Mouse (Mus musculus) forebrain, embryonic 16.5 days (tissue): ENCODE data around the gene Tcirg1. TPM values are rescaled to one million over a fixed set of nuclear protein-coding genes. Genes with fewer than 3 reads are reported as not detected.
A peak's percentile ranks its signal among the peaks of the same experiment; 100 is the strongest.

Experiments
- ATAC-seq: fragments of 200-750 bp; cut with Nextera tagmentation; 2 replicates; pipeline ENCODE4 v1.8.0; 2017; ENCODE audit warnings: mild to moderate bottlenecking, moderate library complexity
- H3K27ac ChIP-seq: fragments of 300-500 bp; sonication (generic); 2 replicates; pipeline ENCODE4 v1.5.1; 2014; ENCODE audit warnings: low read length, control low read depth
- H3K27me3 ChIP-seq: fragments of 300-500 bp; sonication (generic); replicated peaks from 2 replicates; pipeline ENCODE4 v1.6.1; 2014; ENCODE audit warnings: low read length; ENCODE audit not compliant: control insufficient read depth, insufficient read depth
- H3K36me3 ChIP-seq: fragments of 300-500 bp; sonication (generic); 2 replicates; pipeline ENCODE4 v1.6.1; 2014; ENCODE audit not compliant: control insufficient read depth, insufficient read depth
- H3K4me1 ChIP-seq: fragments of 300-500 bp; sonication (generic); replicated peaks from 2 replicates; pipeline ENCODE4 v1.6.1; 2014; ENCODE audit warnings: low read length; ENCODE audit not compliant: control insufficient read depth, insufficient read depth
- H3K4me2 ChIP-seq: fragments of 300-500 bp; sonication (generic); 2 replicates; pipeline ENCODE4 v1.6.1; 2014; ENCODE audit warnings: mild to moderate bottlenecking, low read length, control low read depth
- H3K4me3 ChIP-seq: fragments of 300-500 bp; sonication (generic); replicated peaks from 2 replicates; pipeline ENCODE4 v1.5.1; 2014; ENCODE audit warnings: mild to moderate bottlenecking, low read length, control low read depth
- H3K9ac ChIP-seq: fragments of 300-500 bp; sonication (generic); replicated peaks from 2 replicates; pipeline ENCODE4 v1.6.1; 2014; ENCODE audit warnings: low read depth, low read length, control low read depth
- H3K9me3 ChIP-seq: fragments of 300-500 bp; sonication (generic); 2 replicates; pipeline ENCODE4 v1.6.1; 2016; ENCODE audit warnings: low read length; ENCODE audit not compliant: control insufficient read depth
- WGBS: fragments of 180-500 bp; shearing (Covaris S2); extraction: QIAGEN DNeasy Blood & Tissue Kit; methylation state at CpG from one replicate; pipeline ENCODE4 v1.1.7; 2014; 5-methylcytosine and 5-hydroxymethylcytosine counted together
- polyA plus RNA-seq: library from polyadenylated mRNA; unstranded; fragments of >200 nt; fragmentation: Nextera tagmentation; extraction: Ambion mirVana; gene quantifications from 2 replicates; pipeline ENCODE4 v1.2.1, GENCODE M21; 2015

Tcirg1 gene
- polyA plus RNA-seq, 1 experiment from 2014 or later = 11.2 TPM

DNA sequence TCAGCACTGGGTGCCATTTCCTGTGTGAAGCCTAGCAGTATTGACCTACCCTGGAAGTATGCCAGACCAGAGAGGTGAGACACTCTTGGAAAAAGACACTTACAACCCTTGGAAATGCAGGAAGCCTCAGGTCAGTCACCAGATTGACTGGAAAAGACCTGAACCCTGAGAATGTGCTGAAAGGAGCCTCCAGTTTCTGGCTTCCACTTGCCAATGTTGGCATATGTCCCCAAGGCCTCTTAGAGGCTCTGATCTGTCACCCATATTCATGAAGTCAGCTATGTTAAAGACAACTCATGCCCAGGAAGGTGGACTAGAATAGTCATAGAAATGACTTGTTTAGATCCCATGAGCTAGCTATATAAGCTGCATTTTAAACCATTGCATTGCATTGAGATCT, 35.5 kb downstream of the Tcirg1 start:
- H3K4me1 ChIP-seq = no peaks in the 10 kb centered on the region; the same call in 1 of the 2 replicates
- no peaks in the 10 kb centered on the region for H3K36me3 ChIP-seq
- no peaks in the 10 kb centered on the region for H3K27me3 ChIP-seq
- no peak for ATAC-seq
- no peak overlapping the region for H3K4me3 ChIP-seq
- no peaks in the 10 kb centered on the region for H3K9me3 ChIP-seq
- H3K4me2 ChIP-seq = no peak overlapping the region
- no peak overlapping the region for H3K9ac ChIP-seq
- no peak overlapping the region for H3K27ac ChIP-seq

DNA sequence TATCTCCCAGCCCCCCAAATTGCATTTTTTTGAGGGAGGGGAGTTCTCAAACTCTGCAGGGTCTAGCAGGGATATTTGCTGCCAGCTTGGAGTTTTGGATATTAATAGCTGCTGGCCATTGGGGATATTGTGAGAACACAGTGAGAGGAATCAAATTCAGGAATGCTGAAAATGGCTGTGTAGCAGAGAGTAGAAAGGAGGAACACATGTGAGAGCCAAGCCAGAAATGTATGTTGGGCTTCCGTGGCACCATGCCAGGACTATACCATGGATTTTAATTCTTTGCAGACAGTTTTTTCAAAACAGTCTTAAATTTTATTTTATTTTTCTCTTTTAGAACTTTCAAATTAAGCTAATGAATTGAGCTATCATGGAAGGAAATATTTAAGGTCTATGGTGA, 38.6 kb downstream of the Tcirg1 start:
- Histone ChIP-seq H3K9ac (no peak overlapping the region), H3K27ac (no peak overlapping the region), H3K9me3 (no peaks in the 10 kb centered on the region), H3K4me1 (no peaks in the 10 kb centered on the region; the same call in 1 of the 2 replicates), H3K27me3 (no peaks in the 10 kb centered on the region), H3K4me3 (no peak overlapping the region), H3K36me3 (no peaks in the 10 kb centered on the region), H3K4me2 (no peak overlapping the region)
- ATAC-seq = no peak
- 72% methylated on average over 1 of the region's 1 CpGs for WGBS

DNA sequence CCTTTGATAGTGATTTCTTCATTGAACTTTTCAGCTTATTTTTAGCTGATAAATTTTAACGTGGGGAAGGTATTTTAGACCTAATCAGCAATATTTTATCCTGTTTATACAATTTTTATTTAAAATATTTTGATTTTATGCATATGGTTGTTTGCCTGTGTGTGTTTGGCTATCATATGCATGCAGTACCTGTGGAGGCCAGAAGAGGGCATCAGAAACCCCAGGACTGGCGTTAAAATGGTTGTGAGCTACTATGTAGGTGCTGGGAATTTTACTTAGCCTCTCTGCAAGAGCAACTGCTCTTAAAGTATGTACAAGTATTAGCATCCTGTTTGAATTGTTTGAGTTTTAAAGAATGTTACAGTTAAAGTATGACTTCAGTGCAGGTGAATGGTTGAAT, 42.0 kb downstream of the Tcirg1 start:
- Histone ChIP-seq H3K9ac (no peak overlapping the region), H3K4me2 (no peak overlapping the region), H3K27ac (no peak overlapping the region), H3K27me3 (no peaks in the 10 kb centered on the region), H3K36me3 (peaks cover 4% of the 10 kb centered on the region; the same call in 1 of the 2 replicates), H3K4me1 (no peaks in the 10 kb centered on the region; the same call in 1 of the 2 replicates), H3K9me3 (no peaks in the 10 kb centered on the region), H3K4me3 (no peak overlapping the region)
- WGBS = 86% methylated on average over 2 of the region's 2 CpGs
- no peak for ATAC-seq

DNA sequence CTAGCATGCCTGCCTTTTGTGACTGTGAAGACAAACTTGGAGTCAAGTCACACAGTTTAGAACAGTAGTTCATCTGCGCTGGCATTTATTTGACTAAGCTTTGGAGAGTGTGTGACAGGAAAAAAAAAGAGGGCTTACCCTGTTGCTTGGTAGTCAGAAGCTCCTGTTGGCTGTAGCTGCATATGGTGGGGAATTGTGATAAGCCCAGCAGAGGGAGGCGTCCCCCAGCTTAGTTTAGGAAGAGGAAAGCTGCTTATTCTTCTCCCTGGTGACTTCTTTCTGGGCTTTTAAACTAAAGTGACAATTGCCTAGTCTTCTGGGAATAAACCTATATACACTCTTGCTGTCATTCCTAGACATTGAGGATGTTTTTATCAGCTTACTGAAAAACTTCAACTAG, 44.2 kb downstream of the Tcirg1 start:
- WGBS = 84% methylated on average over 2 of the region's 2 CpGs
- H3K36me3 ChIP-seq = peaks cover 4% of the 10 kb centered on the region; the same call in 1 of the 2 replicates
- H3K4me2 ChIP-seq = no peak overlapping the region
- no peaks in the 10 kb centered on the region for H3K27me3 ChIP-seq
- H3K27ac ChIP-seq = no peak overlapping the region
- no peaks in the 10 kb centered on the region for H3K9me3 ChIP-seq
- H3K9ac ChIP-seq = no peak overlapping the region
- H3K4me3 ChIP-seq = no peak overlapping the region
- H3K4me1 ChIP-seq = no peaks in the 10 kb centered on the region
- no peak for ATAC-seq

- ATAC-seq = no peak
- no peak overlapping the region for H3K9ac ChIP-seq
- H3K36me3 ChIP-seq = peaks cover 4% of the 10 kb centered on the region; the same call in 1 of the 2 replicates
- WGBS = 66% methylated on average over 3 of the region's 3 CpGs
- no peak overlapping the region for H3K27ac ChIP-seq
- H3K4me1 ChIP-seq = peaks cover 26% of the 10 kb centered on the region
- no peak overlapping the region for H3K4me3 ChIP-seq
- no peaks in the 10 kb centered on the region for H3K9me3 ChIP-seq
- H3K4me2 ChIP-seq = no peak overlapping the region
- H3K27me3 ChIP-seq = no peaks in the 10 kb centered on the region
Observed at GRCm38 (mm10) chr19:3857220-3857619, 49.7 kb downstream of the Tcirg1 start.

GRCm38 (mm10) chr19:3855601-3856000, 51.3 kb downstream of the Tcirg1 start:
- no peak overlapping the region for H3K4me2 ChIP-seq
- no peak overlapping the region for H3K27ac ChIP-seq
- H3K27me3 ChIP-seq = no peaks in the 10 kb centered on the region
- WGBS = 26% methylated on average over 4 of the region's 4 CpGs
- peaks cover 32% of the 10 kb centered on the region for H3K4me1 ChIP-seq
- H3K4me3 ChIP-seq = no peak overlapping the region
- H3K36me3 ChIP-seq = no peaks in the 10 kb centered on the region
- no peak overlapping the region for H3K9ac ChIP-seq
- H3K9me3 ChIP-seq = no peaks in the 10 kb centered on the region
- no peak for ATAC-seq

DNA sequence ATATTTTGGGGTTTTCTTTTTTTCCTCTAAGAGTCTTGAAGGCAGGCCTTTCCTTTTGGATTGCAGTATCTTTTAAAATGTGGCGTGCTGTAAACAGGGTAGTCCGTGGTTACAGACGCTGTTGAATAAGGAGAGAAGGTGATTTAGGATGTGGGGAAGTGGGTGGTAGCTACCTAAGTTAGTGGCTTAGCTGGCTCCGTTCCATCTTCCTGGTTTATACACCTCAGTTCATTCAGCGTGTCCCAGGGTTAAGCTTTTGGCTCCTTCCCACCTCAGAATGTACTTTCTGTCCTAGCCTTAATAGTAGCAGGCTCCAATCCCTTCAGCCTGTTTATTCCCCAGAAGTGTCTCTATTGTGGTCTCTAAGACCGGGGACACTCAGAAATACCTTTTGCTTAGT, 51.8 kb downstream of the Tcirg1 start:
- 61% methylated on average over 6 of the region's 6 CpGs for WGBS
- no peaks in the 10 kb centered on the region for H3K27me3 ChIP-seq
- H3K36me3 ChIP-seq = no peaks in the 10 kb centered on the region
- H3K9ac ChIP-seq = no peak overlapping the region
- H3K4me3 ChIP-seq = no peak overlapping the region
- H3K4me2 ChIP-seq = no peak overlapping the region
- no peak for ATAC-seq
- no peak overlapping the region for H3K27ac ChIP-seq
- H3K4me1 ChIP-seq = peaks cover 32% of the 10 kb centered on the region
- H3K9me3 ChIP-seq = no peaks in the 10 kb centered on the region

GRCm38 (mm10) chr19:3853891-3854290, 53.0 kb downstream of the Tcirg1 start:
- H3K9ac ChIP-seq = no peak overlapping the region
- 87% methylated on average over 1 of the region's 1 CpGs for WGBS
- ATAC-seq = no peak

DNA sequence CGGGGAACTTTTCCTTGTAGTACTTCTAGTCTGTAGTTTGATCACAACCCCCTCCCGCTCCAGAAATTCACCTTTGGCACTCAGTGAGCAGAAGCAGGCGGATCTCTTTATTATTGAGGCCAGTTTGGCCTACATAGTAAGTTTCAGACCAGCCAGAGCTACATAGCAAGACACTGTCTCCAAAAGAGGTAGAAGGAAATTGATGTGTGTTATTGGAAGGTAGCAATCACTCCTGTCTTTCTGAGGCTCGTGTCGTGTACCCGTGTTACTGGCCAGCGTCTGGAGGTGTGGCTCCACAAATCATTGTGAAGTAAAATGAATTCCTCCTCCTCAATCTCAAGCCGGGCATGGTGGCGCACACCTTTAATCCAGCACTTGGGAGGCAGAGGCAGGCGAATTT, 53.8 kb downstream of the Tcirg1 start:
- Histone ChIP-seq H3K27me3 (no peaks in the 10 kb centered on the region), H3K4me1 (peaks cover 32% of the 10 kb centered on the region), H3K9me3 (no peaks in the 10 kb centered on the region), H3K4me2 (peak overlapping the region; percentile 55), H3K4me3 (peak overlapping the region; percentile 89), H3K27ac (no peak overlapping the region), H3K9ac (no peak overlapping the region), H3K36me3 (no peaks in the 10 kb centered on the region)
- WGBS = 90% methylated on average over 10 of the region's 10 CpGs
- ATAC-seq = no peak

More at GRCm38 (mm10) chr19:3853891-3854290, 53.0 kb downstream of the Tcirg1 start:
- no peaks in the 10 kb centered on the region for H3K36me3 ChIP-seq
- H3K4me1 ChIP-seq = peaks cover 32% of the 10 kb centered on the region
- no peak overlapping the region for H3K4me2 ChIP-seq
- H3K27ac ChIP-seq = no peak overlapping the region
- no peaks in the 10 kb centered on the region for H3K9me3 ChIP-seq
- no peaks in the 10 kb centered on the region for H3K27me3 ChIP-seq
- H3K4me3 ChIP-seq = no peak overlapping the region
